Mouse (Mus musculus) kidney, adult 2 months (tissue): Measurements from ENCODE around the gene Cntn5. TPM values are rescaled to one million over a fixed set of nuclear protein-coding genes. Genes with fewer than 3 reads are reported as not detected.

ENCODE experiments used
- DNase-seq: peaks from one replicate; pipeline ENCODE4 v3.0.0; 2021
- H3K27ac ChIP-seq: fragments of 200-500 bp; 2 replicates; pipeline ENCODE4 v1.5.1; 2012; ENCODE audit warnings: low read depth, low read length, control low read depth, inconsistent platforms; ENCODE audit not compliant: insufficient read depth
- H3K27me3 ChIP-seq: fragments of 200-500 bp; replicated peaks from 2 replicates; pipeline ENCODE4 v1.6.1; 2012; ENCODE audit warnings: mild to moderate bottlenecking, moderate library complexity, low read length, inconsistent platforms; ENCODE audit not compliant: control insufficient read depth, insufficient read depth
- H3K36me3 ChIP-seq: fragments of 200-500 bp; 2 replicates; pipeline ENCODE4 v1.6.1; 2012; ENCODE audit warnings: mild to moderate bottlenecking, moderate library complexity, low read length, inconsistent platforms; ENCODE audit not compliant: control insufficient read depth, insufficient read depth
- H3K4me1 ChIP-seq: fragments of 200-500 bp; 2 replicates; pipeline ENCODE4 v1.6.1; 2011; ENCODE audit warnings: low read length; ENCODE audit not compliant: control insufficient read depth, insufficient read depth
- H3K4me3 ChIP-seq: fragments of 200-500 bp; 2 replicates; pipeline ENCODE4 v1.5.1; 2011; ENCODE audit warnings: mild to moderate bottlenecking, low read depth, low read length, control low read depth; ENCODE audit not compliant: insufficient read depth
- CTCF ChIP-seq: fragments of 200-500 bp; conservative IDR thresholded peaks from 2 replicates; pipeline ENCODE4 v1.5.1; 2011; ENCODE audit warnings: low read depth, mild to moderate bottlenecking, control low read depth, low read length, moderate library complexity, mixed read lengths; ENCODE audit not compliant: insufficient read depth, insufficient read length
- POLR2A ChIP-seq: fragments of 200-500 bp; IDR thresholded peaks from one replicate; pipeline ENCODE4 v1.6.1; 2011; ENCODE audit warnings: low read depth, low read length, control low read depth
- WGBS: fragments of 180-500 bp; shearing (Covaris S2); methylation state at CpG from one replicate; pipeline ENCODE4 v1.1.7; 2018; 5-methylcytosine and 5-hydroxymethylcytosine counted together
- polyA plus RNA-seq: library from polyadenylated mRNA; depleted of rRNA; stranded (reverse); fragments of >200 nt; gene quantifications from 2 replicates; pipeline ENCODE4 v1.2.3, GENCODE M21; 2012

Cntn5 gene
- polyA plus RNA-seq, 1 experiment, result 0.09 TPM

DNA sequence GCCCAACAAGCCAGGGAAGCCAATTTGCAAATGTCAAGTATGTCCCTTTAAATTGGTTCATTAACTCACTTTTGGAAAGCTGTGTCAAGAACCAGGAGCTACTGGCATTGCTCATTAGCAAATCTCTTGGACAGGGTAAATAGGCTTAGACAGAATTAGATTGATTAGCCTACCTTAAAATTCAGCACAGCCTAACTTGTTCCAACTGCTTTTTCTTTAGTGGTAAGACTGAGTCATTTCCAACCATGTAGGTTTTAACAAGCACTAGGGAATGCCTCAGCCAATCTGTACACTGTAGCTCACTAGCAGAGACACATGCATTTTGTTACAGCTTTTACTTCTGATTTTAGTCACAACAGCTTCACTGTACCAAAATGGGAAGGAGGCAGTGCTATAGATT is 222.9 kb downstream of the Cntn5 start:
- no peaks in the 10 kb centered on the region for H3K4me1 ChIP-seq
- TF ChIP-seq CTCF, result no peak
- TF ChIP-seq POLR2A, result no peak
- H3K36me3 ChIP-seq, result no peaks in the 10 kb centered on the region
- no peak overlapping the region for H3K27ac ChIP-seq
- H3K4me3 ChIP-seq, result no peak overlapping the region
- H3K27me3 ChIP-seq, result no peaks in the 10 kb centered on the region
- no peak for DNase-seq

DNA sequence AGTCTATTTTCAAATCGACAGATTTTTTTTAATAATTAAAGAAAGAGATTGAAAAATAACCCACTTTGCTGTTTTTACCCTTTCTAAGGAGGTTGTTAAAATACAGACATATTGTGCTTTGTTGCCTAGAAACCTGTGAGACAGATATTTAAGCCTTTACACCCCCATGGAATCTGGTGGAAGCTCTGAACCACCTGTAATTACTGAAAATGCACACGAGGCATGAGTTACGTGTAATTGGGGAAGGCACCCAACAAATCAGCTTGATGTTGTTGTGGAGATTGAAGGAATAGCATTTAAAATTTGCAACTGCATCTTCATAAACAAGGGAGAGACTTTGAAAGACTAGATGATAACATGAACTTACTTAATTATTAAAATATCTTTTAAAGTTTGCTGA is 223.4 kb downstream of the Cntn5 start:
- WGBS, result 70% methylated on average over 3 of the region's 3 CpGs
- TF ChIP-seq CTCF (no peak), POLR2A (no peak)
- H3K27ac ChIP-seq, result no peak overlapping the region
- no peaks in the 10 kb centered on the region for H3K36me3 ChIP-seq
- no peaks in the 10 kb centered on the region for H3K27me3 ChIP-seq
- H3K4me3 ChIP-seq, result no peak overlapping the region
- H3K4me1 ChIP-seq, result no peaks in the 10 kb centered on the region
- DNase-seq, result no peak

DNA sequence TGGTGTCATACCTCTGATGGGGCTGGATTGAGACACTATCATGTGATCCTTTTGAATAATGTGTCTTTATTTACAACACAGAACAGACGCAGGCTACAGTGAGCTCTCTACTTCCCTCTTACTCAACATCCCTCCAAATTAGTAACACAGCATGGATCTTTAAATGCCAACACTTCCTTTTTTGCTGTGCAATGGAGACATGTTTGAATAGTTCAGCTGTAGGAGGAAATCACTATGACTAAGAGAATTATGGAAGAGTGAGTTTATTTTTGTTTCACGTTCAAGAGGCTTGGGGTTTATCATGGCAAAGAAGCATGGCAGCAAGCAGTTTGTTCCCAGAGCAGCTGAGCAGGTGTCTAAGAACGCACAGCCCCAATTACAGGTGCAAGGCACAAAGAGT is 235.9 kb downstream of the Cntn5 start:
- Histone ChIP-seq H3K27ac (no peak overlapping the region), H3K4me3 (no peak overlapping the region), H3K36me3 (no peaks in the 10 kb centered on the region), H3K4me1 (no peaks in the 10 kb centered on the region), H3K27me3 (no peaks in the 10 kb centered on the region)
- DNase-seq, result no peak
- 60% methylated on average over 3 of the region's 3 CpGs for WGBS
- TF ChIP-seq CTCF (no peak), POLR2A (no peak)

DNA sequence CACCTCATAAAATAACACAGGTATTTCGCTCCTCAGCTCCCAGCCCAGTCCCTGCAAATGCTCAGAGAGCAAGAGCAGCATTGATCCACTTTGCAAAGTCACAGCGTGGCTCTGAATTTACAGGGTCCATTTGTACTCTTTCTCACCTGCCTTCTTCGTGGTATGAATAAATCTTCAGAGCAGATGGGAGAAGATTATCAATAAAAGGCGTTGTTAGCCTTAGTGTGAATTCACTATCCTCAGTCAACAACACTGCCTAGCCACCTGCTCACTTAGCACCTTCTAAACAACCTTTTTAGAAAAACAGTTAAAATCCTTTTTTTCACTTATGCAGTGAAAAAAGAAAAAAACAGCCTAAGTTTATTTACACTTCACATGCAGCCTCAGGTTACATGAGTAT is 237.1 kb downstream of the Cntn5 start:
- 56% methylated on average over 4 of the region's 4 CpGs for WGBS
- no peak overlapping the region for H3K27ac ChIP-seq

DNA sequence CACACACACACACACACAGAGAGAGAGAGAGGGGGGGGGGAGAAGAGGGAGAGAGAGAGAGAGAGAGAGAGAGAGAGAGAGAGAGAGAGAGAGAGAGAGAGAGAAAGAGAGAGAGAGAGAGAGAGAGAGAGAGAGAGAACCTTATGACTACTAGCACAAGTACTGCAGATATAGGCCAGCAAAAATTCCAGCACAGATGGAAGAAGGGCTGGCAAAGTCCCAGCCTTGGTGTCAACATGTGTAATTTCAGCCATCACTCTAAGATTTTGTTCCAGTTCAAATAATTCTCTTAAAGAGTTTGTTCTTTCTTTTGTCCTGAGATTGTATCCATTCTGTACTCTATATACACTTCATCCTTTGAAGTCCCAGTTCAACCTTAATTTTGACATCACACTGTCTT is 238.8 kb downstream of the Cntn5 start:
- no peak overlapping the region for H3K4me3 ChIP-seq
- H3K4me1 ChIP-seq, result no peaks in the 10 kb centered on the region
- H3K36me3 ChIP-seq, result no peaks in the 10 kb centered on the region
- H3K27ac ChIP-seq, result no peak overlapping the region
- H3K27me3 ChIP-seq, result no peaks in the 10 kb centered on the region
- TF ChIP-seq CTCF, result no peak
- TF ChIP-seq POLR2A, result no peak
- DNase-seq, result no peak

More for the DNA sequence above, 237.1 kb downstream of the Cntn5 start:
- DNase-seq, result no peak
- Histone ChIP-seq H3K27me3 (no peaks in the 10 kb centered on the region), H3K36me3 (no peaks in the 10 kb centered on the region), H3K4me1 (no peaks in the 10 kb centered on the region), H3K4me3 (no peak overlapping the region)
- TF ChIP-seq POLR2A (no peak), CTCF (no peak)

DNA sequence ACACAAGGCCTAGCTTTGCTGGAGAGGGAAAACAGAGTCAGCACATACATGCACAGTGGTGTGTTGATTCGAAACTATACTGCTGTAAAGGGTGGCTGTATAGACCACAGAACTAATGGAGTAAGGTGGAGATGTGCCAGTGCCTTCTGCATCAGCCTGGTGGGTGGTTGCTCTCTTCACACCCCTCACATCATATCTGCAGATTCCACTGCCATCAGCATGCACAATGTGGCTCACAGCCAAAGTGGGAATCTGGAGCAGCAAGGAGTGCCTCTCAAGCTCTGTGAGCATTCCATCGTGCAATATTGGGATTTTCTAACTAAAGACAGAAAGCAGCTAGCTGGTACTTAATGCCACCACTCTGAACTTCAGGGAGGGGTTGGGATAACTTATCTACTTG is 241.5 kb downstream of the Cntn5 start:
- no peaks in the 10 kb centered on the region for H3K4me1 ChIP-seq
- no peak for TF ChIP-seq CTCF
- TF ChIP-seq POLR2A, result no peak
- no peak overlapping the region for H3K4me3 ChIP-seq
- H3K27me3 ChIP-seq, result no peaks in the 10 kb centered on the region
- WGBS, result 79% methylated on average over 2 of the region's 2 CpGs
- no peaks in the 10 kb centered on the region for H3K36me3 ChIP-seq
- no peak overlapping the region for H3K27ac ChIP-seq
- no peak for DNase-seq

DNA sequence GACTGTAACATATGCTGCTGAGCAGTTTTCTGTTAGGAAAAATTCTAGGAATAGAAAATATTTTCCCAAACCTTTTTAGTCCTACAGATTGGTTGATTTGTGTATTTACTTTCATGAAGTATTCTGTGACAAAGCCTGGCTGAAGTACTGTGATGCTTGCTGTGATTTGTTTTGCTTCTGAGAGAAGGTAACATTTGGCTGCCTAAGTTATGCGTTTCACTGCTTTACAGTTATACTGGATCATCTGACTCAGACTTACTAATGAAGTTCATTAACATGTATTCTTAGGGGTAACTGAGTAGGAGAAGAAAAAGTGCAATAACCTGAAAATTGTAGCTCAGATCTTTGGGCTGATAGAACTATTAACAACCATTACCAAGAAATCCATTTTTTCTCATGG is 245.1 kb downstream of the Cntn5 start:
- 58% methylated on average over 1 of the region's 1 CpGs for WGBS
- H3K4me1 ChIP-seq, result no peaks in the 10 kb centered on the region
- H3K27me3 ChIP-seq, result no peaks in the 10 kb centered on the region
- no peak overlapping the region for H3K27ac ChIP-seq
- no peak for TF ChIP-seq POLR2A
- TF ChIP-seq CTCF, result no peak
- DNase-seq, result no peak
- no peak overlapping the region for H3K4me3 ChIP-seq
- H3K36me3 ChIP-seq, result no peaks in the 10 kb centered on the region

DNA sequence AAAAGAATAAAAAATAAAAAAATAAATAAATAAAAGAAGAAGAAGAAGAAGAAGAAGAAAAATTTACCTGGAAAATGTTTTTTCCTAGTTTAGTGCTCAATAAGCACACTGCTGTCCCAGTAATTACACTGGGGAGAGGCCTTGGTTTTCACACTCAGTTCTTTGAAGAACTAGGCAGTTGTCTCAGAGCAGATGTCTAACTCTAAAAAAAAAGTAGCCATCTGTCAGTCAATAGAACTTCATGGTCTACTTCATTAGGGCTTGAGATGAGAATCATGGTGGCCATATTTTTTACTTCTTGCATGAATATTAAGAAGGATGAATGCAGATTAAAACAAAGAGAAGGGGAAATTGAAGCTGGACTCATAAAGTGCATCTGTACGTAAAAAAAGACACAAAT is 246.5 kb downstream of the Cntn5 start:
- TF ChIP-seq POLR2A, result no peak
- no peak for TF ChIP-seq CTCF
- DNase-seq, result no peak
- H3K36me3 ChIP-seq, result no peaks in the 10 kb centered on the region
- no peaks in the 10 kb centered on the region for H3K4me1 ChIP-seq
- no peak overlapping the region for H3K27ac ChIP-seq
- H3K4me3 ChIP-seq, result no peak overlapping the region
- no peaks in the 10 kb centered on the region for H3K27me3 ChIP-seq
- WGBS, result 76% methylated on average over 1 of the region's 1 CpGs
